Mouse (Mus musculus): Measurements from ENCODE around the gene Palb2.

The Palb2 gene

DNA sequence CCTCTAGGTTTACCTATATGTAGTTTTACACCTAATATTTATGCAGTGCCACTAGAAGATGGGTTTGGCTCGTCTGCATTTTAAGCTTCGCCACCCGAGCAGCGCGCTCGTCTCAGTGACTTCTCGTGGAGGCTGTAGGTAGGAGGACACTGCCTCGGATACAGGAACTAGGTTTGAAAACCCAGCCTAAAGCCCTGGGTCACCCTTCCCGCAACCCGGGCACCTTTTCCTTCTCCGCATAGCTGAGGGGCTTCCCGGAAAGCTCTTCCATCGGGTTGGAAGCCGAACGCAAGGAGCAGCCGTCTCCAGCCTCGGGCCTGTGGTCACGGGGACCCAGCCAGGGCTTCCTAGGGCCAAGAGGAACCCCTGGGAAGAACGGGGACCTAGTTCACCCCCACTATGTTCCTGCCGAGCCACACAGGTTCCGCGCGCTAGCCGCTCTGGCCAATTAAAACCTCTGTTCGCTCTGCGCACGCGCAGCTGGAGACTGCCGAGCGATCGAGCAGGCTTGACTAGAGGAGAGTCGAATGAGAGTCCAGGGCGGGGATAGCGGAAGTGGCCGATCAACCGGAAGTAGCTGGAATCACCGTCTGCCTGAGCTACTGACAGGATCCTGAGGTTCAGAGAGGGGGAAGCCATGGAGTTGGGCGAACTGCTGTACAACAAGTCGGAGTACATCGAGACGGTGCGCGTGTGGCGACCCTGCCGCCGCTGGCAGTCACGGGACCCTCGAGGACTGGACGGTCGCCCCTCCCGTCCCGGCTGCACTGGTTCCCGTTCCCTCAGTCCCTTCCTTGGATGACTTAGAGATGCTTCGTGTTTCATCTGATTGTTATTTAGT is at the start of gene Palb2, which contains the start of gene Dctn5:
Palb2 (minus strand) TSS at position 489 of the 841 bp plus-strand sequence.
Dctn5 (plus strand) TSS at position 545 of the 841 bp plus-strand sequence.
- DNase-seq (ENCODE audit: low read depth, low spot score): peak; percentile 99

DNA sequence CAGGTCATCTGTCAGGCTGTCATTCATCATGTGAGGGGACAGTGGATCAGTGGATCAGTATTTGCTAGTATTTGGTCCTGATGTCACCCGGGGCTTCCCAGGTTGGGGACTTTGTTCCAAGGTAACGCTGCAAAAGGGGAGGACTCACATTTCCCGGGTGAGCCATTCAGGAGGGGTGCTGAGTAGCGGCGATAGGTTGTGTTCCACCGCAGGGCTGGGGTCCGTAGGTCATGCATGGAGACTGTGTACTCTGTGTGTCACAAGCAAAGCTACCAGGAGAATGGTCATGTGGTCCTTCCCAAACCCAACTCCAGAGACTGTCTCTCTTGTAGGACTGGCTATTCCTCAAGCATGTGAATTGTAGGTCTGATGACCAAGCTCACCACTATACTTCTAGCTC is 47.9 kb upstream of the Palb2 start:
- no peak for DNase-seq (ENCODE audit: low read depth, low spot score)

DNA sequence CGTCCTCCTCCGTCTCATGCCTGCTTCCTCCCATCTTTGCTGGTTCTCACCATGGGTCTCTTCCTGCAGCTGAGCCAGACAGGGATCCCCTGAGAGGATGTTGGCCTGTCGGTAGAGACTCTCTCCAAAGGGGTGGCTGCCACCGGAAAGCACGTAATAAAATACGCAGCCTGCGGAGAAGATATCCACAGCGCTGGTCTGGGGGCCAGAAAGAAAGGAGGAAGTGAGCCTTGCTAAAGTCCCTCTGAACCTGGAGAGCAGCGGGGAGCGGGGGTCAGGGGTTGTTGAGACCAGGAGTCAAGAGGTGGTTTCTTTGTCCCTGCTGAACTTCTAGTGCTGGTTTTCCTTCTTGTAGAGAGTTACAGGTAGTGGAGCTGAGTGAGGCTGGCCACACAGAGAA is 38.8 kb upstream of the Palb2 start:
- DNase-seq (ENCODE audit: low read depth, low spot score): no peak

DNA sequence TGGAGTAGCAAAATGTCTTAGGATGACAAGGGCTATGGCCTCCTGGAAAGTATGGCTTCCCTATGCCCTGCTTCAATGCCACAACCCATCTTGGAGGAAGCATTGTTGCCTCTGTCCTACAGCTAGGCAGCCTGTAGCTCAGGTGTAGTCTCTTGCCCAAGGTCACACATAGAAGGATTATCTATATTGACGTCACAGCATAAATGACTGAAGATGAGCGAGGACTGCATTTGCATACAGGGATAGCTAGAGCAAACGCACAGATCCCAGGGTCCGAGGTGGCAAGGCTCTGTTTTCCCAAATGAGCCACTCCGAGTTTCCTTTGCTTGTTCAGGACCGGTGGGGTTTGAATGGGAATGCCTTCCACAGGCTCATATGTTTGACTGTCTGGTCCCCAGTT is 37.9 kb upstream of the Palb2 start:
- no peak for DNase-seq (ENCODE audit: low read depth, low spot score)

DNA sequence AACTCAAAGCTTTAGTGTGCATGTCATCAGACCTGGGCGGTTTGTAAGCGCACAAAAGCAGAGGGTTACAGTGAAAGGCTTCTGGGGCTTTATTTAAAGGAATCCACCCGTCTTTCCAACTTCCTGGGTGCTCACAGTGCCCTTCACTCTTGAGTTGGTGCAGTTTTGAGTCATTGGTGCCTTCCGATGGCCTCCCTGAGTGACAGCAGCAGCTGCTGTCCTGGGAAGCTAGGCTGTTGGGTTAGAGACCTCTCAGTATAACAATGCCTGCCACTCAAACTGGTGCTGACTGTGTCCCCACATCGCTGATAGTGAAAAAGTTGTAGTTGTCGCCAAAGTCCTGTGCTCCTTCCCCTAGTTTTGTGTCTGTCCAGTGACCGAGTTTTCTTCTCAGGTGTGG is 34.4 kb upstream of the Palb2 start:
- DNase-seq (ENCODE audit: low read depth, low spot score): no peak

DNA sequence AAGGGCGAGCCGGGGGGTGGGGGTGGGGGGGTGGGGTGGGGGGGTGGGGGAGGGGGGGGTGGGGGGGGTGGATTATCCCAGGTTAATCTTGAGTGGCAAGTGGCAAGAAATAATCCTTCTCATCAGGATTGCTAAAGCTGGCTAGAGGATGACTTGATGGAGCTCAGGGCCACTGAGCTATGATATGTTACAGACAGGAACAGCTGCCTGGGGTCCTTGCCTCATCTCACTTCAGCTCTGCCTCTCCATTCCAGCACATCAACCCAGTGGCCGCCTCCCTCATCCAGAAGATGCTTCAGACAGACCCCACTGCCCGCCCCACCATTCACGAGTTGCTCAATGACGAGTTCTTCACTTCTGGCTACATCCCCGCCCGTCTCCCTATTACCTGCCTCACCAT is 31.0 kb upstream of the Palb2 start:
- no peak for DNase-seq (ENCODE audit: low read depth, low spot score)

DNA sequence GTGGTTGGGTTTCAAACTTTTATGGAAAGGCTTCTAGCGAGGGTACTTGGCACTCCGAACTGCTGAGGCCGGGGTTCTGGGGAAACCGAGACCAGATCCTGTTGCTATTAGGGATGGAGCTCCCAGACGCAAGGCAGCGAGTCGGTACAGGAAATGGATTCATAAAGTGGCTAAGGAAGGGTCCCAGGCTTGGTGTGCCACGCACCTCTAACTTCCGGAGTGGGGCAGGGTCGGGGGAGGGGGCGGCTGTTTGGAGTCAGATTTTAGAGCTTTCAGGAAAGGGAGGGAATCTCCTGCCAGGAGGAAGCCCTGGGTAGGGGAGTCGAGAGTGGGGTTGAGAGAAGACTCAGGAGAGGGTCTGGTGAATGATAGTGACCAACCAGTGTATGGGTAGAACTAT is 27.3 kb upstream of the Palb2 start:
- no peak for DNase-seq (ENCODE audit: low read depth, low spot score)

DNA sequence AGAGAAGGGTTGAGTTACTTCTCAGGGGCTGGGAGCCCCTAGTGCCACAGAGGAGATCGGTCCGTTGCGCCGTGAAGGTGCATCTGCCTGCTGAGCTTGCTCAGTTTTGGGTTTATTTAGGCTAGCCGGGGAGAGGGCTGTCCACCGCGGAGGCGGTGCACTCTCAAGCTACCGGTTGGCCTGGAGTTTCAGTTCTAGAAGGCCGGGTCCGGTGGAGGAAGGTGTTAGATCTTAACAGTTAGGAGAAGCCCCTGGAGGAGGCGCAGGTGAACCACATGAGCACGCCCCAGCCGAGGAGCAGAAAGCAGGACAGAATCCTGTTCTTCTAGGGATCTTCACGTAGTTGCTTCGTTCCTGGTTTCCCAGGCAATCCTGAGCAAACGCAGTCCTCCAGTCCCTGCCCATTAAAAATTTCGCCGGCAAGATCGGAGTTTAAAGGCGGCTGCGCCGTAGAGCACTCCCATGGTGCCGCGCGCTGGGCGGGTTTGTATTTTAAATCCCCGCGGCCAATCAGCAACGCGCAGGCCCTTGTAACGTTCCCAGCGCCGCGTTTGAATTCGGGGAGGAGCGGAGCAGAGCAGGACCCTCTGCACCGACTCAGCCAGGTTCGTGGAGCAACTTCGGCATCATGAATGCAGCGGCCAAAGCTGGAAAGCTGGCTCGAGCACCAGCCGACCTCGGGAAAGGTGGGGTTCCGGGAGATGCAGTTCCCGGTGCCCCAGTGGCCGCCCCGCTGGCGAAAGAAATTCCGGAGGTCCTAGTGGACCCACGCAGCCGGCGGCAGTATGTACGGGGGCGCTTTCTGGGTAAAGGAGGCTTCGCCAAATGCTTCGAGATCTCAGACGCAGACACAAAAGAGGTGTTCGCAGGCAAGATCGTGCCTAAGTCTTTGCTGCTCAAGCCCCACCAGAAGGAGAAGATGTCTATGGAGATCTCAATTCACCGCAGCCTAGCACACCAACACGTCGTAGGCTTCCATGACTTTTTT is 26.4 kb upstream of the Palb2 start, which contains the start of gene Plk1:
Plk1 (plus strand) TSS at position 525 of the 988 bp plus-strand sequence.
- DNase-seq (ENCODE audit: low read depth, low spot score): peak; percentile 89

DNA sequence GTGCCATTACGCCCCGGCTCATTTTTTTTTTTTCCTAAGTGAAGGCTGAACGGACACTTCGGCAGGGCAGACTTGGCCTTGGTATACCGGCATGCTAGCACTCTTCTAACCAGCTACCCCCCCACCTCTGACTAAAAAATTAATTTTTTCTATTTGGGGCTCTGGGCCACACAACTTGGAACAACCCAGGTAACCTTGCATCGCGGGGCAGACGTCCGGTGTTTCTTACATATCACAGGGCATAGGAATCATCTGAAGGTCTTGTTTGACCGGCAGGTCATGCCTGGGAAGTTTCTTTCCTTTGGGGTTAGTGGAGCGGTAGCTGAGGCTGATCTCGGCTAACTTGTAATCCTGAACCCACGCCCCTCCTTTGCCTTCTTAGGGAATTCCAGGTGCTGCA is 25.7 kb upstream of the Palb2 start:
- no peak for DNase-seq (ENCODE audit: low read depth, low spot score)

DNA sequence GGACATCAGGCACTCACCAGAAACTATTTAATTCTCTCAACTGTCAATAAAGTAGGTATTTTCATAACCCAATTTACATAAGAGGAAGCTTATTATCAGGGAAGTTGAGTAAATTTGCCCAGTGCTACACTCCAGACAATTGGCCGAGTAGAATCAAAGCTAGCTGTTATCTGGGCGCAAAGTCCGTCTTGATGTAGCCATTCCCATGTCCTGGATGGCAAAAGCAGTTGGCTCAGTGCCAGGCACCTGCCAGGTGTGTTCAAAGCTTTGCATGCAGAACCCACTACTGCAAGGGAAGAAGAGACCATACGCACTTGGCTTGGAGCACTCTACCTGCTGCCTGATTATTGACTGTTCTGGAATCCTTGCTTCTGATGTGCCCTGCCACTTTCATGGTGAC is 19.7 kb upstream of the Palb2 start:
- no peak for DNase-seq (ENCODE audit: low read depth, low spot score)

DNA sequence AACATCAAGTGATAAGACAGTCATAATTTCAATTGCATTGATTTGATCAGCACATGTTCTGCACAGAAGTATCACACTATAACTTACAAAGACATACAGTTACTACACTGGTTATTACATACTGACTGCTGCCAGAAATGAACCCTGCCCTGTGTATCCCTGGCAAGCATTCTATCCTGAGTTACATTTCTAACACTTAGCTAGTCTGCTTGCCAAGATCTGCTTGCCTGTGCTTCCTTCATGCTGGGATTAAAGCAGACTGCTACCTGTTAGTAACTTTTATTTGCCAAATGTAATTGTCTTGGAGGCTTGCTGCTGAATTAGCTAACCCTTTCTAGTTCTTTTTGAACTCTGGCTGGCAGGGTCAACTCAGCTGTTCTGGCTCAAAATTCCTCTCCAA is 8.2 kb upstream of the Palb2 start:
- DNase-seq (ENCODE audit: low read depth, low spot score): no peak

DNA sequence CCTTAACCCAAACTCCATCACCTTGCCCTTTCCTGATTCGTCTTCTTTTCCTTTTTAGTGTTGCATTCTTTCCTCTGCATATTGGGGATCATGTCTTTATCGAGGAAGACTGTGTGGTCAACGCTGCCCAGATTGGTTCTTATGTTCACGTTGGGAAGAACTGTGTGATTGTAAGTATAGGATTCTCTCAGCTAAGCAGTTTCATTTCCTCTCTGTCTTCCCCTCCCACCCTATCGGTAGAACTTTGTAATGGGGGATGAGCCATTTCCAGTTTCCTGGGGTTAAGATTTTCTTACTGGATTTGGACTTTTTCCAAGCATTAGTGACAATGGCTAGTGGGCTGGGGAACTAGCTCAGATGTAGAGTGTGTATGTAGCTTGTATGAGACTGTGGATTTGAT is 5.4 kb upstream of the Palb2 start:
- DNase-seq (ENCODE audit: low read depth, low spot score): no peak

DNA sequence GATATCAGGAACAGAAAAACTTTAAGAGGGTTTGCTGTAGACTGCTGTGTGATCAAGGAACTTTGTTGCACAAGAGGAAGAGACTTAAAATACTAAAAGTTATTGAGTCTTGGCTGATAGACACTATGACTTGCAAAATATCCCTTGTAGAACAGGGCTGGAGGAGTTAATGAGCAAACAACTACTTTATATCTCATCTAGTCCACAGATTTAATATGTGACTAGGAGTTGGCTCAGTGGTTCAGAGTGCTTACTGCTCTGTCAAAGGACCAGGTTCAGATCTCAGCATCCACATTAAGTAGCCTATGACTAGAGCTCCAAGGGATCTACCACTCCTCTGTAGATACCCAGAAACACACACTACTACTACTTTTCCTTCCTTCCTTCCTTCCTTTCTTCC is 4.3 kb upstream of the Palb2 start:
- DNase-seq (ENCODE audit: low read depth, low spot score): no peak

DNA sequence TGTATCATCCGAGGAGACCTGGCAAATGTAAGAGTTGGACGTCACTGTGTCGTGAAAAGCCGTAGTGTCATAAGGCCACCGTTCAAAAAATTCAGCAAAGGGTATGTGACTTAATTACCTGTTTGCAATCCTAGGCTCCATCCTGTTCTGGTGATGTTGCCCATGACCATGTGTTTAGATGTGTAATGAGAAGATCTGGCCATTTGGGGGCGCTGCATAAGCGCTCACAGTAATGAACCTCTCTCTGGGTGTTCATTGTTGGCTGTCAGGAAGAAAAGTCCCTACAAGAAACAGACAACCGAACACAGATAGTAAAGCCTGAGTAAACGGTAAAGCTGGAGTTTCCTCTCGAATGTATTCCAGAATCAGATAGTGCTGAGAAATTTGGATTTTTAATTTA is 2.3 kb upstream of the Palb2 start:
- DNase-seq (ENCODE audit: low read depth, low spot score): peak; percentile 36

DNA sequence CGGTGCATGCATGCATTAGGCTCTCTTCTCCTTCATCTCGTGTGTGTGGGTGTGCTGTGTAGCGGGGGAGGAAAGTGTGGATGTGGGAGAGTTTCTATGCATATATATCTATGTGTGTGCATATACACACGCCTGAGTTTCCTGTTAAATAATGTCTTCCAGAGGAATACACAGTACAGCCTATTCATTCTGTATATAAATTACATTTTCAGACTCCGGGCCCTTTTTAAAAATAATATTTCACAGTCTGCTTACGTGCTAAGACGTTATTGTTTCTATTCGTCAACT is 497 bp upstream of the Palb2 start:
- DNase-seq (ENCODE audit: low read depth, low spot score): no peak

DNA sequence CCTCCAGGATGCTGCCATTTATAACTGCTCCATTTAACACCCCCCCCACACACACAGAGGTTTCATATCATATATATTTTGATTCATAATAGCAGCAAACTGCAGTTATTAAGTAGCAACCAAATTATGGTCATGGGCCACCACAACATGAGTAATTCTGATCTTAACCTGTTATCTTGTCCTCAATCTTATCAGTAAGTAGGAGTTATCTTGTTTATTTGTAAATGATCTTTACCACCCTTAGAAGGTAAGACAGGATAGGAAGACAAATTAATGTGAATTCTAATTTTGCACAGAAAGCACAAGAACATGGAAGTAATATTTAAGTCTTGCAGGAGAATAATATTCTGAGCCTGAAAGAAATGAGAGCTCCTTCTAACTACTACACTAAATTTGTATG is 951 bp downstream of the Palb2 start:
- no peak for DNase-seq (ENCODE audit: low read depth, low spot score)

DNA sequence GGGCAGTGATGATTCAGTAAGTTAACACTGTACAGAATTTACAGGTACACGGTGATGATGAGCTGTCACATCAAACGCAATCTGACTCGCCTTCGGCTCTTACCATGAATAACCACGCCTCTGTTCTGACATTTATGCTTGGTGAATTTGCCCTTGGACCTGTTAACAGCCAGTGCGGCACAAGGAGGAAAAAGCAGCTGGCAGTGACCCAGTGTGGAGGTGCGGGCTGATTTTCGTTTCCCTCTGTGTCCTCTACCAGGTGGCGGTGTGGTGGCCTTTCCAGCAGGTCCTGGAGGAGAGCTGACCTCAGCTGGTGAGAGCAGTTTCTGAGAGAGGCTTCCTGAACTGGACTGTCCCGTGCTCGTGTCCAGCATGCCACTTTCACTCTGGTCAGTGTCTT is 5.8 kb downstream of the Palb2 start:
- DNase-seq (ENCODE audit: low read depth, low spot score): no peak

DNA sequence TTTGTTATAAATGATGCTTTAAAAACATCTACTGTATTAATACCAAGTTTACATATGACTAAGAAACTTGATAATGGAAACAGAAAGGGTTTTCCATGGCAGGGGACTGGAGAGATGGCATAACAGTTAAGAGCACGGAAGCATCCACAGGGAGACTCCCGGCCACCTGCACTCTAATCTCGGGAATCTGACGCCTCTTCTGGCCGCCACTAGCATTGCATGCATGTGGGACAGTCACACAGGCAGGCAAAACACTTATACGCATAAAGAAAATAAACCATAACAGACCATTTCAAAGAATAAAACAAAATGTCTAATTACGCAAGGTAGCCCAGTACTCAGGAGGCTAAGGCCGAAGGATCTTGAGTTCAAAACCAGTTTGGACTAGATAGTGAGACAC is 7.1 kb downstream of the Palb2 start:
- DNase-seq (ENCODE audit: low read depth, low spot score): peak; percentile 2

DNA sequence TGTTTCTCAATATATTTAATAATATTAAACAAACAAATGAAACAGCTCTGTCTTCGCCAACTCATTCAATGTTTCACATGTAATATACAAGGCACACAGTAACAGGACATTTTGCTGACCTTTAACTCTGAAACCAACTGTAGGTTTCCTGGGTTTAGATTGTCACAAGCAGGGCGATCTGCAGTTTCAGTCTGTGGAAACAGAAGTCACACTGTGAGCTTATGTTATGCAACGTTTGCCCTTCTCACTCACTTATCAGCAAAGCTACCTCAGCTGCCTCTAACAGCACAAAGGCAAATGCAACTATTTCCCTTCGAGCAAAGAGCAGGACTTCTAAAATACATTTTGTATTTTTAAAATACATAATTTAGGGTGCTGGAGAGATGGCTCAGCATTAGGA is 9.3 kb downstream of the Palb2 start:
- DNase-seq (ENCODE audit: low read depth, low spot score): no peak

DNA sequence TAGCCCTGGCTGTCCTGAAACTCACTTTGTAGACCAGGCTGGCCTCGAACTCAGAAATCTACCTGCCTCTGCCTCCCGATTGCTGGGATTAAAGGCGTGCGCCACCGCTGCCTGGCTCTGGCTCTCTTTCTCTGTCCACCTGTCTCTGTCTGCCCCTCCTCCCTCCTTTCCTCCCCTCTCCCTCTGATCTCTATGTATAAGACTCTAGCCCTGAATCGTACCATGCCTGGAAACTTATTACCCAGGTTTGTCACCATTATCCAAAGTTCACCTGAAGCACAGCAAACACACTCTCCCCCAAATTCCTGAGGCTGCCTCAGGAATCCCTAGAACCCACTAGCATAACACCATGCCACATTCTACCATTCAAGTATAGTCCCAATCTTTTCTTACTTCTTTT is 24.6 kb downstream of the Palb2 start:
- no peak for DNase-seq (ENCODE audit: low read depth, low spot score)

DNA sequence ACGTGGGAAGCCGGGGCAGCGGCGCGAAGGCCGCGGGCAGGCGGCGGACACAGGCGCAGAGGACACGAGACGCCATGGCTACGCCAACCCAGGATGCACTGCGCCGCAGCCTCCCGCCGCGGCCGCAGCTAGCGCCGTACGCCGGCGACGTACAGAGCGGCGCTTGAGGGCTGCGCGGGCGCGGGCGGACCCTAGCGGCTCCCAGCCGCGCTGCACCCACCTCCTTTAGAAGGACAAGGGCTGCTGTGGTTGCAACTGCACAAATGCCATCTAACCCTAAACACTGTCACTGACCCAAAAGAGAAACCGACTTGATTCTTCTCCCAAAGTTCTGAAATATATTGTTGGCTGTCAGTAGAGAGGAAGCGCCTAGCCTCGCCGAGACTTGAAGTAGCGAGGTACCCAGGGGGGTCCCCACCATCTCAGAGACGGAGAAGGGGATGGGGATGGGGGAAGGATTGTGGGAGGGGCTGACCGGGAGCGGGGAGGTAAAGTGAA is 31.0 kb downstream of the Palb2 start, which contains the start of gene Ndufab1:
Ndufab1 (minus strand) TSS at position 140 of the 498 bp plus-strand sequence.
- peak; percentile 93 for DNase-seq (ENCODE audit: low read depth, low spot score)

DNA sequence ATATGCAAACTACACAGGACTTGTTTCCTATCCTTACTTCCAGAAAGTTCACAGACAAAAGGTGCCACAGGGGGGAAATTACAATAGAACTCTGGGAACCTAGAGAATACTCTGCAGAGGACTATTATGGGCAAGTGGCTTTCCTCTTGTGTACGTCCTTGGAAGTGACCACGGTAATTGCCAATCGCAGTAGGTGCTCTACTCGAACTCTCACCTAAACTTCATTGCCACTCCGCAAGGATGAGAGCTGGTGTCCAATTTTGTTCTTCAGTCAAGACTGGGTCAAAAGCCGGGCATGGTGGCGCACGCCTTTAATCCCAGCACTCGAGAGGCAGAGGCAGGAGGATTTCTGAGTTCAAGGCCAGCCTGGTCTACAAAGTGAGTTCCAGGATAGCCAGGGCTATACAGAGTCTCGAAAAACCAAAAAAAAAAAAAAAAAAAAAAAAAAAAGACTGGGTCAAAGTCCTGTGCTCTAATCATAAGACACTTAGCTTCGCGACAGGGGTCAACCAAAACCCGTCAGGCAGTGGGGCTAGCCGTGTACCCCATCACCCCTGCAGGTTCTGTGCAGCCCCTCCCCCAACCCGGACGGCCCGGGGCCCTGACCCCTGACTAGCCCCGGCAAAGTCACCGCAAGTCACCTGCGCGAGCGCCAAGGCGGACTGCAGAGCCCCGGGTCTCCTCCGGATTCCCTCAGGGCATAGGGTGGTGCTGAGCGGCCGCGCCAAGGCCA is 31.6 kb downstream of the Palb2 start:
- peak; percentile 29 for DNase-seq (ENCODE audit: low read depth, low spot score)

Measured in mesoderm, embryonic 11.5 days (tissue).